Mouse (Mus musculus) hindbrain, embryonic 12.5 days (tissue): ENCODE measurements at regions not wholly inside any gene's neighbourhood (a gene's known extent, or its start where the extent isn't known, plus 50 kb on each side); places are given as distances from the start of the nearest gene placed in this dataset.

ENCODE experiments used
- ATAC-seq: fragments of 200-750 bp; cut with Nextera tagmentation; 2 replicates; pipeline ENCODE4 v1.8.0; 2017; ENCODE audit warnings: moderate TSS enrichment; ENCODE audit not compliant: low FRiP score
- H3K27ac ChIP-seq: fragments of 300-500 bp; sonication (generic); 2 replicates; pipeline ENCODE4 v1.5.1; 2016; ENCODE audit warnings: mild to moderate bottlenecking
- H3K27me3 ChIP-seq: fragments of 300-500 bp; sonication (generic); 2 replicates; pipeline ENCODE4 v1.6.1; 2016; ENCODE audit warnings: mild to moderate bottlenecking
- H3K36me3 ChIP-seq: fragments of 300-500 bp; sonication (generic); 2 replicates; pipeline ENCODE4 v1.6.1; 2016; ENCODE audit warnings: mild to moderate bottlenecking
- H3K4me1 ChIP-seq: fragments of 300-500 bp; sonication (generic); 2 replicates; pipeline ENCODE4 v1.6.1; 2016
- H3K4me2 ChIP-seq: fragments of 300-500 bp; sonication (generic); replicated peaks from 2 replicates; pipeline ENCODE4 v1.6.1; 2016; ENCODE audit warnings: mild to moderate bottlenecking
- H3K4me3 ChIP-seq: fragments of 300-500 bp; sonication (generic); 2 replicates; pipeline ENCODE4 v1.5.1; 2016; ENCODE audit warnings: mild to moderate bottlenecking
- H3K9ac ChIP-seq: fragments of 300-500 bp; sonication (generic); 2 replicates; pipeline ENCODE4 v1.6.1; 2016; ENCODE audit warnings: mild to moderate bottlenecking, moderate library complexity
- H3K9me3 ChIP-seq: fragments of 300-500 bp; sonication (generic); replicated peaks from 2 replicates; pipeline ENCODE4 v1.6.1; 2016; ENCODE audit warnings: mild to moderate bottlenecking
- WGBS: fragments of 180-500 bp; shearing (Covaris S2); methylation state at CpG from one replicate; pipeline ENCODE4 v1.1.7; 2016; 5-methylcytosine and 5-hydroxymethylcytosine counted together

- Histone ChIP-seq H3K9ac (no peak overlapping the region), H3K4me3 (no peak overlapping the region), H3K27ac (no peak overlapping the region), H3K4me1 (no peaks in the 10 kb centered on the region), H3K9me3 (no peaks in the 10 kb centered on the region), H3K4me2 (no peak overlapping the region), H3K36me3 (no peaks in the 10 kb centered on the region), H3K27me3 (no peaks in the 10 kb centered on the region)
- WGBS, result 82% methylated on average over 7 of the region's 7 CpGs
- ATAC-seq, result no peak
Observed at GRCm38 (mm10) chr5:100239632-100240031, 80.0 kb upstream of the Tmem150c start.

GRCm38 (mm10) chr5:100238287-100239036 lies 78.9 kb upstream of the Tmem150c start:
- Histone ChIP-seq H3K4me3 (no peak overlapping the region), H3K36me3 (no peaks in the 10 kb centered on the region), H3K9ac (no peak overlapping the region), H3K9me3 (no peaks in the 10 kb centered on the region), H3K27ac (no peak overlapping the region), H3K27me3 (no peaks in the 10 kb centered on the region), H3K4me2 (no peak overlapping the region), H3K4me1 (no peaks in the 10 kb centered on the region)
- 88% methylated on average over 15 of the region's 15 CpGs for WGBS
- no peak for ATAC-seq

DNA sequence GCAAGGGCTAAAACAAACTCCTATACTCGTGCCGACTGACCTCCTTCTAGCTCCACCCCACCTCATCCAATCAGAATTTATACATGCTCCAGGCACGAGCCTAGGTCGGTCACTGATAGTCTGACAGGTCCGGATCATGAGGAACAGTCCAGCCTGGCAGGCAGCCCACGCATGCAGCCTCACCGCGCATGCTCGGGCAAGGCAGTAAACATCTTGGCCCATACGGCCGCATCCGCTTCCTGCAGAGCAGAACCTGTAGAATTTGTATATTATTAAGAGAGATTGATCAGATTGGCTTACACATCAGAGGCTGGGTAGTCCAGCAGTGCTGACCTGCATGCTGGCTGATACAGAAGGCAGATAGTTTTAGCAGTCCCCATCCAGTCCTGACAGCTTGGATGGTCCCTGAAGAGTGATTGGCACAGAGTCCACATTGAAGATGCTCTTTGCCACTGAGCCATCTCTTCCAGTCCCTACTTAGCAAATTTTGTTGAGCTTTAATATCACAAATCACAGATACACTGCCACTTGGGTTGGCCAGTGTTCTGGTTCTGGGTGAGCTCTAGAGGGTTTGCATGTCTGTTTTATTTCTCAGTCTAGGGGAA lies 78.2 kb upstream of the Tmem150c start:
- no peak overlapping the region for H3K27ac ChIP-seq

GRCm38 (mm10) chr5:100236277-100236676 lies 76.7 kb upstream of the Tmem150c start:
- 93% methylated on average over 17 of the region's 17 CpGs for WGBS
- Histone ChIP-seq H3K4me1 (no peaks in the 10 kb centered on the region), H3K4me2 (no peak overlapping the region), H3K9ac (no peak overlapping the region), H3K27ac (no peak overlapping the region), H3K4me3 (no peak overlapping the region), H3K27me3 (no peaks in the 10 kb centered on the region), H3K9me3 (no peaks in the 10 kb centered on the region), H3K36me3 (no peaks in the 10 kb centered on the region)
- no peak for ATAC-seq

More for the DNA sequence above, 78.2 kb upstream of the Tmem150c start:
- Histone ChIP-seq H3K36me3 (no peaks in the 10 kb centered on the region), H3K9ac (no peak overlapping the region), H3K4me1 (no peaks in the 10 kb centered on the region), H3K4me2 (no peak overlapping the region), H3K4me3 (no peak overlapping the region), H3K9me3 (no peaks in the 10 kb centered on the region), H3K27me3 (no peaks in the 10 kb centered on the region)
- no peak for ATAC-seq
- 95% methylated on average over 12 of the region's 12 CpGs for WGBS

GRCm38 (mm10) chr5:100232076-100232475 lies 72.5 kb upstream of the Tmem150c start:
- no peak overlapping the region for H3K9ac ChIP-seq
- no peak overlapping the region for H3K4me2 ChIP-seq
- H3K4me1 ChIP-seq, result no peaks in the 10 kb centered on the region
- 75% methylated on average over 7 of the region's 7 CpGs for WGBS
- H3K27ac ChIP-seq, result no peak overlapping the region
- H3K27me3 ChIP-seq, result no peaks in the 10 kb centered on the region
- no peaks in the 10 kb centered on the region for H3K36me3 ChIP-seq
- no peak for ATAC-seq
- H3K4me3 ChIP-seq, result no peak overlapping the region
- H3K9me3 ChIP-seq, result no peaks in the 10 kb centered on the region

GRCm38 (mm10) chr5:100231574-100231973 lies 72.0 kb upstream of the Tmem150c start:
- Histone ChIP-seq H3K9ac (no peak overlapping the region), H3K27me3 (no peaks in the 10 kb centered on the region), H3K27ac (no peak overlapping the region), H3K4me1 (peaks cover 4% of the 10 kb centered on the region; the same call in 1 of the 2 replicates), H3K4me2 (no peak overlapping the region), H3K36me3 (no peaks in the 10 kb centered on the region), H3K9me3 (no peaks in the 10 kb centered on the region), H3K4me3 (no peak overlapping the region)
- WGBS, result 80% methylated on average over 11 of the region's 11 CpGs
- no peak for ATAC-seq

GRCm38 (mm10) chr5:100230038-100230437 lies 70.4 kb upstream of the Tmem150c start:
- no peak overlapping the region for H3K4me3 ChIP-seq
- H3K27me3 ChIP-seq, result no peaks in the 10 kb centered on the region
- 80% methylated on average over 4 of the region's 4 CpGs for WGBS
- H3K9ac ChIP-seq, result no peak overlapping the region
- H3K27ac ChIP-seq, result no peak overlapping the region
- H3K36me3 ChIP-seq, result no peaks in the 10 kb centered on the region
- ATAC-seq, result no peak
- H3K9me3 ChIP-seq, result no peaks in the 10 kb centered on the region
- H3K4me1 ChIP-seq, result peaks cover 4% of the 10 kb centered on the region; the same call in 1 of the 2 replicates
- no peak overlapping the region for H3K4me2 ChIP-seq

DNA sequence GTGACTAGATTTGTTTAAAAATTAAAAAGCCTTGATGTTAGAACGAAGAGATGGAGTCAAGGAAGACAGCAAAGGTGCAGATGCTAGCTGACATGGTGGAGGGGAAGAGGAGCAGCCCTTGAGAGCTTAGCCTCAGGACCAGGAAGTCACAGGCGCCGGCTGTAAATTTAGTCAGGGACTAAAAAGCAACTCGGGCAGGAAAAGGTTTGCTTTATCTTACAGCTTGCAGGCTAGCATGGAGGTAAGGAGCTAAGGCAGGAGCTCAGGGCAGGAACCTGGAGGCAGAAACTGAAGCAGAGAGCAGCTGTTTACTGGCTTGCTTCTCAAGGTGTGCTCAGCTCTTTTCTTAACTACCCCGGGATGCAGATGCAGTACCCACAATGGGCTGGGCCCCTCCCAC lies 68.3 kb upstream of the Tmem150c start:
- WGBS, result 77% methylated on average over 5 of the region's 5 CpGs
- no peak overlapping the region for H3K9ac ChIP-seq
- no peaks in the 10 kb centered on the region for H3K36me3 ChIP-seq
- H3K4me3 ChIP-seq, result no peak overlapping the region
- H3K4me1 ChIP-seq, result peaks cover 4% of the 10 kb centered on the region; the same call in 1 of the 2 replicates
- no peak overlapping the region for H3K4me2 ChIP-seq
- no peak for ATAC-seq
- H3K27ac ChIP-seq, result no peak overlapping the region
- H3K9me3 ChIP-seq, result no peaks in the 10 kb centered on the region
- no peaks in the 10 kb centered on the region for H3K27me3 ChIP-seq

DNA sequence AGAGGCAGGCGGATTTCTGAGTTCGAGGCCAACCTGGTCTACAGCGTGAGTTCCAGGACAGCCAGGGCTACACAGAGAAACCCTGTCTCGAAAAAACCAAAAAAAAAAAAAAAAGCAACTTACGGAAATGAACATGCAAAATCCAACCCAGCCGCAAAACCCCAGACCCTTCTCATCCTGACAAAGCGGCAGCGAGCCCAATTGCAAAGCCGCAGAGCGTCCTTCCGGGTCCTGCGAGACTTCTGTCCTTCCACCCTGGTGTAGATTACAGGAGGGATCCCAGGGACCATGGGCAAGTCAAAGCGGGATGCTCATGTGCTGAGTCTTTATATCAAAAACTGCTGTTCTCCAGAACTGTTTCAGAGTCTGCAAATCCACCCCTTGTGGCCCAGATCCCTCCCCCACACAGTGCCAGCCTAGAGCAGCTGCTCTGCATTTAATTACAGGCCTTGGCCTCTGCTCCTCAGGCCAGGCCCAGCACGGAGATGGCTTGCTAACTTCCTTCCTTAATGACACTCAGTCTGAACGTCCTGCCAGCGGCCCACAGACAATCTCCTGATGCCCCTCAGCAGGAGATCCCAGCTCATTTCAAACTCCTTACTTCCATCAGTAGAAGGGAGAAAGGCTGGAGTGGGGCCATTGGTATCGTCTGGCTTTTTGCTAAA lies 67.1 kb upstream of the Tmem150c start:
- ATAC-seq, result no peak
- Histone ChIP-seq H3K9me3 (no peaks in the 10 kb centered on the region), H3K36me3 (no peaks in the 10 kb centered on the region), H3K4me2 (no peak overlapping the region), H3K9ac (no peak overlapping the region), H3K27ac (no peak overlapping the region), H3K4me3 (no peak overlapping the region), H3K4me1 (peaks cover 4% of the 10 kb centered on the region; the same call in 1 of the 2 replicates), H3K27me3 (no peaks in the 10 kb centered on the region)
- 63% methylated on average over 17 of the region's 17 CpGs for WGBS

DNA sequence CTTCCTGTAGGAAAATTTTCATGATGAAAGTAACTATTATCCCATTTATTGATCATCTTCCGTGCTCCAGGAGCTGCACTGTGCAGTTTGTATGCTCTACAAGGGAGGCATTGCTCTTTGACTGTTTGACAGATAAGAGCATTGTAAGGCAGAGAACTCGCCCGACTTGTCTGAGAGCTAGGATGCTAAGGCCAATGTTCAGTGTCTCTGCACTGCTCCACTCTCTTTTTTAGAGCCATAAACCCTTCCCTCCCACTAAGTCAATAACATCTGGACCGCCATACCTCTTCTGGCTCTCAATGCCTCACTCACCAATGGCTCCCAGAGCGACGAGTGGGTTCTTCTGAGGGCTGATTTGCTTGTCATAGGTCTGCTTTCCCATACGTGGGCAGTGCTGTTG lies 65.9 kb upstream of the Tmem150c start:
- H3K4me3 ChIP-seq, result no peak overlapping the region
- H3K27ac ChIP-seq, result no peak overlapping the region
- ATAC-seq, result no peak
- H3K9ac ChIP-seq, result no peak overlapping the region
- no peaks in the 10 kb centered on the region for H3K9me3 ChIP-seq
- H3K27me3 ChIP-seq, result no peaks in the 10 kb centered on the region
- no peaks in the 10 kb centered on the region for H3K36me3 ChIP-seq
- H3K4me1 ChIP-seq, result peaks cover 4% of the 10 kb centered on the region; the same call in 1 of the 2 replicates
- WGBS, result 67% methylated on average over 7 of the region's 7 CpGs
- no peak overlapping the region for H3K4me2 ChIP-seq

DNA sequence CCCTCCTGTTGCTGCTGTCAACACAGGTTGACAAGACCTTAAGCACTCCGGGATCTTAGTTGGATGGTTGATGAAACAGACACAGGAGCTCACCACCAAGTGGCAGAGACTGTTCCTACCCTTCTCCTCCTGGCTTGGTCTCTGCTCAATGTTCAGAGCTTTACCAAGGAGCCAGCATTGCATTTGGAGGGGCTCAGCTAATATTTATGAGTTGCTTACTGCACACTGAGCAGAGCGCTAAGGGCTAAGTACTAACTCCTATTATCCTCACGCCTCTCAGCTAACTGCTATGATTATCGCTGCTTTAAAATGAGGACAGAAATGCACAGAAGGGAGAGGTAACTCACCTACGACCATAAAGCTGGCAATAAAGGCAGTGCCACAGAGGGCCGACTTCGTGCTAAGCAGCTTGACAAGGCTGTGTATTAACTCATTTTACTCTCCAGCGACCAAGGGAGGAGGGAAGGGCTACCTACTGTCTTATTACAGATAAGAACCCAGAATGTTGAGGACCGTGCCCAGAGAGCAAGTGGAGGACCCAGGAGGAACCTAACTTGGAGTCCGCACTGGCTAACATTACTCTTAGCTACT lies 65.3 kb upstream of the Tmem150c start:
- Histone ChIP-seq H3K4me2 (no peak overlapping the region), H3K4me3 (no peak overlapping the region), H3K9ac (no peak overlapping the region), H3K27ac (no peak overlapping the region), H3K27me3 (no peaks in the 10 kb centered on the region), H3K36me3 (no peaks in the 10 kb centered on the region), H3K9me3 (no peaks in the 10 kb centered on the region), H3K4me1 (peaks cover 4% of the 10 kb centered on the region; the same call in 1 of the 2 replicates)
- 85% methylated on average over 10 of the region's 10 CpGs for WGBS
- ATAC-seq, result no peak

GRCm38 (mm10) chr5:100221005-100221583 lies 61.5 kb upstream of the Tmem150c start:
- H3K27me3 ChIP-seq, result no peaks in the 10 kb centered on the region
- no peaks in the 10 kb centered on the region for H3K4me1 ChIP-seq
- no peaks in the 10 kb centered on the region for H3K36me3 ChIP-seq
- no peak overlapping the region for H3K4me2 ChIP-seq
- H3K9me3 ChIP-seq, result no peaks in the 10 kb centered on the region
- H3K27ac ChIP-seq, result no peak overlapping the region
- H3K4me3 ChIP-seq, result no peak overlapping the region
- no peak overlapping the region for H3K9ac ChIP-seq
- 65% methylated on average over 10 of the region's 10 CpGs for WGBS
- no peak for ATAC-seq
